Mouse (Mus musculus) fibroblast of lung, adult 2 months (primary cell): ENCODE measurements at regions not wholly inside any gene's neighbourhood (a gene's known extent, or its start where the extent isn't known, plus 50 kb on each side); places are given as distances from the start of the nearest gene placed in this dataset.

ENCODE experiments used
- DNase-seq: peaks from one replicate; pipeline ENCODE4 v3.0.0-alpha.2; 2011; ENCODE audit warnings: low read depth

GRCm38 (mm10) chr14:76629913-76630478 is 73.3 kb upstream of the Serp2 start:
- no peak for DNase-seq

- DNase-seq, result no peak
Observed at GRCm38 (mm10) chr14:76628182-76628892, 71.6 kb upstream of the Serp2 start.

- DNase-seq, result no peak
Observed at GRCm38 (mm10) chr14:76625589-76626368, 69.1 kb upstream of the Serp2 start.

DNA sequence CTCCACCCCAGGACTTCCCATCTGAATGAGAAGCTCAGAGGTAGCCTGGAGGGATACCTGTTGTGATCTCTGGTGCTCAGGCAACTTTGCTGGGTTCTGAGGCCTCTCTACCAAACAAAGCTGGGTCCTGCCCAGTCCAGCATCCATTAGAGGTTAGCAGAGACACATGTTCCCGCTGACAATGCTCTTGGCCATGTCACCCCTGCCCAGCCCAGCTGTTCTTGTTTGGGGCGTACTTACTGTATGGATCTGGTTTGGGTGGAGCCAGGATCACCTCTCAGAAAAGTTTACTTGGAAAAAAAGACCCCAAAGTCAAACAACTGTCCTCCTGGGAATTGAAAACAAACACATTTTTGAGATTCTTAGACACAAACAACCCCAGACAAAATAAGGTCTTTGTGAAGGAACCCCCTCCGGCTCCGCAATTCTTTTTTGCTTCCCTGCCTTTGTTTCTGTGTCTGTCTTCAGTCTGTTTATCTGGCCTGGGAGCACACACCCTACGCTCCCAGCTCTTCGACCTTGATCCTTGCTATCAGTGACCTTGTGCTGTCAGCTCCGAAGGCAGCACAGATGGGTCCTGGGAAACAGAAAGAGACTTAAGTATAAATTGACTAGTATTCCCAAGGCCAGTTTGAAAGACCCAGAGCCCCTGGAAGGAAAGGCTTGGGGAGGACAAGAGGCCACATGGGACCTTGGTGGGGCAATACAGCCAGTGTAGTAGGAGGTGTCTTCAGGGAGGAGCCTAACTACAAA is 68.1 kb upstream of the Serp2 start:
- no peak for DNase-seq

DNA sequence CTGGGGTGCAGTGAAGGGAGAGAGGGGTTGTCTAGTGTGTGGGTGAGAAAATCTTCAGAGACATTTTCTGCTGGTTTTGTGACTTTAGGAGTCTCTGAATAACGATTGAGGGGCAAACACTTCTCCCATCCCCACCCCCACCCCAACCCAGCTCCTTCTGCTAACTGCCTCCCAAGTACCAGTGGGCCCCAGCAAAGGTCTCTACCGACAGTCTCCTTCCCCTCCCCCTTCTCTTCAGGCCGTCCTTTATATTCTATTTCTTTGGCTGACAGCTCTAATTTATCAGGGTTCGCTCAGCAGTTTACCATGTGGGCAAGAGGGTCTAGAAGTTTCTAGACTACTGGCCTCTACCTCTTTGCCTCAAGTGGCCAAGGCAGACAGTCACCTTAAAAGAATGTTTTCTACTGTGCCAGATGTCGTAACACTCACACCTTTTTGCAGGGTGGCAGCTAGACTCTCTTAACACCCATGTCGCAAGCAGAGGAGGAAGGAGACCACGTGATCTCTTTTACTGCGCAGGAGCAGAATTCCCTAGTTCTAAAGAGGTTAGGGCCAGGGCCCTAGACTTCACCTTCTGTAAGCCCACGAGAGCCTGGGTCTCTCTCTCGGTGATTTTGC is 66.8 kb upstream of the Serp2 start:
- DNase-seq, result no peak

DNA sequence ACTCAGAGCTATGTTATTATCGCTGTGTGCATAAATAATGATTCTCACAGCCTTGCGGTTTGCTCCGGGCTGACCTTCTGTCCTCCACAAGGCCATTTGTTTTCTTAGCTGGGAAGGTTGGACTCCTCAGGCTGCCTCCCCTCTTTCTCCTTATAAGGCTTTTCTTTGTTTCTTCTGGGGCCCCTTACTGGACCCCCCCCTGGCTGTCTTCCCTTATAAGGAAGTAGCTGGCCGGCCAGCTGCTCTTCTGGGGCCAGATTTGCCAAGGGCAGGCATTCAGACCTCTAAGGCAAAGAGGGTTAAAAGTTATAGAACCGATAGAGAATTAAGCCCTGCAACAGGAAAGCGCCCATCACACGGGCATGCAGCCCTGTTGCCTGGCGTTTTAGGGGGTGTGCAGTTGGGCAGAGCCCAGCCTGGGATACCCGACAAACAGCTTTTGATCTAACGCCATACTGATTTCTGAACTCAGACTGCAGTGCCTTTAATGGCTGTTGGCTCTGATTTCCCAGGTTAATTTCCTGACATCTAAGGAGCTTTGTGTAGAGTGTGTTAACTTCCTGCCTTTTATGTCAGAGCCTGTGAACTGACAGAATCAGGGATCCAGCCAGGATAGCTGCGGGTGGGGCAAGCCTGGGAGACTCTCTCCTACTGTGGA is 66.1 kb upstream of the Serp2 start:
- DNase-seq, result no peak

GRCm38 (mm10) chr14:76619038-76619409 is 62.3 kb upstream of the Serp2 start:
- DNase-seq, result no peak

- no peak for DNase-seq
Observed at GRCm38 (mm10) chr14:76618331-76619037, 61.8 kb upstream of the Serp2 start.

GRCm38 (mm10) chr14:76617889-76618288 is 61.2 kb upstream of the Serp2 start:
- DNase-seq, result no peak

DNA sequence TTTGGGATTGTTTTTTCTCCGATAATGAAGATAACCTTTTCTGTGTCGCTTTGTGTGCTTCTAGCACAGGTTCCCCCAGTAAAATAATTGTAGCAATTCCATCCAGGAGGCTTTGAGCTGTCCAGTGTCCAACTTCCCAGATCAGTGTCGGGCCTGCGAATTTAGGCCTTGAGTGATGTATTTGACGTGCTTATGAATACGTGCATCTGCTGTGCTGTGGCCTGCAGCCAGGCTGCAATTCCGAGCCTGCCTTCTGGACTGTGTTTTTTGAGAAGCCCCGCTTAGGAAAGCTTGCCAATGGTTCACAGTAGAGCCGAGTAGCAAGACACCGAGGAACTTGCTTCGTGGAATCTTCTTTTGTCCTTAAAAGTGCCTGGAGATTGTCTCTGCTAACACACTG is 60.8 kb upstream of the Serp2 start:
- DNase-seq, result no peak

- no peak for DNase-seq
Observed at GRCm38 (mm10) chr14:76616367-76616683, 59.6 kb upstream of the Serp2 start.

DNA sequence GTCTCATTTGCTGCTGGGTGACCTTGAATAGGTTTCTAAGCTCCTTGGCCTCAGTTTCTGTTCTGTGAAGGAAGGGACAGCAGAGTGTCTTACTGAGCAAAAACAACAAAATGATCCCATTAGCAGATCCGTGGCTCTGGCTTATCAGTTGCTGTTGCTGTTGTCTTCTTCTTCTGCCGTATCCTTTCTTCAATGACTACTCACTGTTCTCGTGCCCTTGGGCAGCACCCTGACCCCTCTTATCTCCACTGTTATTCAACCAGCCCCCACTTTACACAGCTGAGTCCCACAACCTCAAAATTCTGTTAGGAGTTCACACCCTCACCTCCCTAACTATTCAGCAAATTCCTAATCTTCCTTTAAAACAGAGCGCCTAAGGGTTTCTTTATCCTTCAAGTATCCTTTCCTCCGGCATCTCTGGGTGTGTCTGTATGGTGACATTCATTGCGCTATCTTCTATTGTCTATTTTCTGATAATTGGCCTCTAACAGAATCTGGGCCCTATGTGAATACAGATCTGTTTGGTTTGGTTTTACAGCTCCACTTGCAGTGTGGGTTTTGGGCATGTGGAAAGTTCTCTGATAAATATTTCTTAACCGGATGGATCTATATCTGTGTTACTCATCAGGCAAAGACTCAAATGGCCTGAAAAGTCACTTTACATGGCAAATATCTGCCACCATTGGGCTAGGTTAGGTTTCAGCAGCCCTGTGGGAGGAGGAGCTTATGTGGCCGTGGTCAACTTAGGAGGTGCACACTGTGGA is 59.1 kb upstream of the Serp2 start:
- no peak for DNase-seq

- no peak for DNase-seq
Observed at GRCm38 (mm10) chr14:76615182-76615581, 58.5 kb upstream of the Serp2 start.

DNA sequence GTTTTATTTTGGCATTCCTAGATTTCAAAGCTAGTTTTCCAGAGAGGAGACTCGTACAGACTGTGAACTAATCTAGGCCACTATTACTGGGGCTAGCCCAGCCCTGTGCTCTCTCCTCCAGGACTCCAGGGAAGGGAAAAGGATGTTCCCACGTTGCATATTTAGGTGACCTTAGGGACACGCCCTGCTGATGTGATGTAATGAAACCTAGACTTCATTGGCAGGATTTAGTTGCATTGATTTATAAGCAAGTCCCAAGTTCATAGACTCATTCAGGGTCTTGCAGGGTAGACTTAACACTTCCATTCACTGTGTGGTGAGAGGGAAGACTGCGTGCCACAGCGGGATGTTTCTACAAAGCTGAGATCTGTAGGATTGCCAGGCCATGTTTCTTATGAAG is 58.0 kb upstream of the Serp2 start:
- DNase-seq, result no peak

- no peak for DNase-seq
Observed at GRCm38 (mm10) chr14:76613604-76614003, 56.9 kb upstream of the Serp2 start.

DNA sequence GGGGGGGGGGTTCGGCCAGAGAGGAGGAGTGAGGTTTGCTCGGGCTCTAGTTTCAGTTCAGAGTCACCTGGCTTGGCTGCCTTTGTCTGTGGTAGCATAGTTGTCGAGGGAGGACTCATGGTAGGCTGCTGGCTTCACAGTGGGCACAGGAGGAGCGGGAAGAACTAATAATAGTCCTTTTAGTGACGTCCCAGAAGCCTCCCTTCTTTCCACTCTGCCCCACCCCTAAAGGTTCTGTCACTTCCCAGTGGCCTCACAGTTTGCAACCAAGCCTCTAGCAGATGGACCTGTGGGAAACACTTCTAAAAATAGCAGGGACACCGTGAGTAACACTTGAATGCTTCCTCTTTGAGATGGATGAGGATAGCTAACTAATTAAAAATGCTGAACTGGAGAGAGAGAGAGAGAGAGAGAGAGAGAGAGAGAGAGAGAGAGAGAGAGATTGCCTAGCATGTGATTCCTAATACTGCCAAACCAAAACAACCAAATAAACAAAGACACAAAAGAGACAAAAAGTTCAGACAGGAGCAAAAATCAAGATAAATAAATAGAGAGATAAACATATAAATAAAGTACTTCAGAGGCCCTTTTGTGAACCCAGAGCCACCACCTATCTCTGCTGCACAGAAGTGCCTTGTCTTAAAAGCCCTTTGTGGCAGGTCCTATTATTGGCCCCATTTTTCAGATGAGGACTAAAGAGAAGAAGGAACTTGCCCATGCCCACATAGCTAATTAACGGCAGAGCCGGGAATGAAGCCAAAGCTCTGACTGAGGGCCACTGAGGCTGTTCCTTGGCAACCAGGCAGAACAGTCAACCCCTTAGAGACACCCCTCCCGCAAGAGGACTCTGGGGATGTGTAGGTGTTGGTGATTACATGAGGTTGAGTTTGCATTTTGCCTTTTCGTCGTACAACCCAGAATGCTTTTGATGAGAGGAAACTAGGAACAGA is 54.0 kb upstream of the Serp2 start:
- no peak for DNase-seq
